Mouse (Mus musculus): ENCODE data around the gene Rabif. TPM values are rescaled to one million over a fixed set of nuclear protein-coding genes. Genes with fewer than 3 reads are reported as not detected.
A peak's percentile ranks its signal among the peaks of the same experiment; 100 is the strongest.

Rabif gene
- total and polyA plus RNA-seq, 3 experiments, result 21.5 to 21.8 TPM; not detected in 1

DNA sequence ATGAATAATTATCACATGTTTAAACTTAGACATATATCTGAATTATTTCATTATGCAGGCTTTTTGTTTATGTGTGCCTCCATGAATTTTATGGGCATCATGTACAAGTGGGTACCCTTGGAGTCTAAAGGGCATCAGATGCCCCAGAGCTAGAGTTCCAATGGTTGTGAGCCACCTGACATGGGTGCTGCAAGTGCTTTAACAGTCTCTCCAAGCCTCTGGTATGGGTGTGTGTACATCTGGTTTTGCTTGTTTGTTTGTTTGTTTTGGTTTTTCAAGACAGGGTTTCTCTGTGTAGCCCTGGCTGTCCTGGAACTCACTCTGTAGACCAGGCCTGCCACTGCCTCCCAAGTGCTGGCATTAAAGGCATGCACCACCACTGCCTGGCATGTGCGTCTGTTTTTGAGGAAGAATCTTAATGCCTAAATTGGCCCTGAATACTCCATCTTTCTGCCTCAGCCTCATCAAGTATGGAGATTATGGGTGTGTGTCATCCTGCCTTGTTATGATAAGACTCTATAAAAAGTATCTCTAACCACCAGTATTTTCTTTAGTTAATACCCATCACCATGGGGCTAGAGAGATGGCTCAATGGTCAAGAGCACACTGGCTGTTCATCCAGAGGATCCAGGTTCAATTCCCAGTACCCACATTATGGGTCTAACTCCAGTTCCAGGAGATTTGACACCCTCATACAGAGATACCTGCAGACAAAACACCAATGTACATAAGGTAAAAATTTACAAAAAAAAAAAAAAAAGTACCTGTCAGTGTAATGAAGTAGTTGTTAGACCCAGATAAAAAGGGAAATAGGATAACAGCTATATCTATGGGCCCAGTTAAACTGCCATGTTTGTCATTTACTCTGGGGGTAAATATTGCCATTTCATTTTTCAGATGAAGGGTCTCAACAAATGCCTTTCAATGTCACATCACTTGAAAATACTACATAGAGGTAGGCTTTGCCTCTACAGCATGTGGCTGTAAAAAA, 33.9 kb upstream of the Rabif start:
- Histone ChIP-seq H3K79me2 (ENCODE audit: control insufficient read depth, insufficient read depth, low read length, poor library complexity) (peaks cover 4% of the 10 kb centered on the region), H3K9ac (ENCODE audit: control insufficient read depth, low read depth, low read length, poor library complexity, severe bottlenecking) (no peak overlapping the region), H3K4me1 (ENCODE audit: control insufficient read depth in 1 of 2, insufficient read depth in 2 of 2, low read length in 2 of 2) (peaks cover 24% of the 10 kb centered on the region in 2 experiments), H3K36me3 (ENCODE audit: control insufficient read depth in 1 of 2, insufficient read depth in 2 of 2, low read length in 2 of 2) (peaks cover 16 to 40% of the 10 kb centered on the region in 2 experiments), H3K9me3 (replicated peaks; ENCODE audit: insufficient read depth, low read length) (no peaks in the 10 kb centered on the region), H3K27me3 (ENCODE audit: control insufficient read depth in 1 of 2, insufficient read depth in 2 of 2, low read length in 2 of 2) (no peaks in the 10 kb centered on the region), H3K4me3 (ENCODE audit: control insufficient read depth in 1 of 2, insufficient read depth in 1 of 2, low read depth in 2 of 2, low read length in 2 of 2) (no peak overlapping the region), H3K27ac (ENCODE audit: control insufficient read depth, low read depth, low read length) (peak overlapping the region; percentile 74)
- peak; percentile 82 for DNase-seq (ENCODE audit: low read depth, low spot score)
- TF ChIP-seq POLR2A (IDR thresholded peaks at IDR 0.05; ENCODE audit: control insufficient read depth in 1 of 2, insufficient read depth in 1 of 2, low read depth in 1 of 2, low read length in 2 of 2, poor library complexity in 1 of 2) (no peak), KAT2A (conservative IDR thresholded peaks at IDR 0.05; ENCODE audit: low read depth, low read length) (no peak), HCFC1 (IDR thresholded peaks at IDR 0.05; ENCODE audit: low read depth, low read length) (0 out of 2 replicates have a peak, but pooled peaks have one; percentile 34), CHD1 (IDR thresholded peaks at IDR 0.05; ENCODE audit: low read depth, low read length) (no peak), TBP (IDR thresholded peaks at IDR 0.05; ENCODE audit: low read depth, low read length) (peak; percentile 86), UBTF (IDR thresholded peaks at IDR 0.05; ENCODE audit: borderline replicate concordance, insufficient read depth, low read depth, low read length) (no peak), MAX (IDR thresholded peaks at IDR 0.05; ENCODE audit: low read length) (peak; percentile 81), SIN3A (IDR thresholded peaks at IDR 0.05; ENCODE audit: low read length) (peak; percentile 85), MEF2A (IDR thresholded peaks at IDR 0.05; ENCODE audit: extremely low read depth, insufficient replicate concordance, low read depth, low read length, poor library complexity, severe bottlenecking) (peak; percentile 85), USF1 (IDR thresholded peaks at IDR 0.05; ENCODE audit: low read depth, low read length) (no peak), ZC3H11A (IDR thresholded peaks at IDR 0.05; ENCODE audit: low read depth, low read length) (no peak), JUND (IDR thresholded peaks at IDR 0.05; ENCODE audit: low read depth, low read length) (no peak), ZKSCAN1 (IDR thresholded peaks at IDR 0.05; ENCODE audit: low read depth, low read length) (peak; percentile 9; the same call in 1 of the 2 replicates), GABPA (IDR thresholded peaks at IDR 0.05; ENCODE audit: low read depth, low read length) (no peak), MXI1 (IDR thresholded peaks at IDR 0.05; ENCODE audit: low read depth, low read length) (peak; percentile 71; the same call in 1 of the 2 replicates), TCF12 (IDR thresholded peaks at IDR 0.05; ENCODE audit: low read depth, low read length) (peak; percentile 94), POLR2AphosphoS5 (IDR thresholded peaks at IDR 0.05; ENCODE audit: borderline replicate concordance, low read depth, low read length) (no peak), E2F4 (IDR thresholded peaks at IDR 0.05; ENCODE audit: borderline replicate concordance, low read depth, low read length) (no peak), ZMIZ1 (IDR thresholded peaks at IDR 0.05; ENCODE audit: low read depth, low read length) (no peak), EP300 (IDR thresholded peaks at IDR 0.05; ENCODE audit: low read depth in 1 of 2, low read length in 2 of 2) (peak; percentile 84 to 89), POLR2AphosphoS2 (IDR thresholded peaks at IDR 0.05; ENCODE audit: low read length) (no peak), ZNF384 (IDR thresholded peaks at IDR 0.05; ENCODE audit: low read depth, low read length) (peak; percentile 92), SMC3 (IDR thresholded peaks at IDR 0.05; ENCODE audit: low read depth, low read length) (no peak), ETS1 (IDR thresholded peaks at IDR 0.05; ENCODE audit: low read depth, low read length) (peak; percentile 82), MYB (IDR thresholded peaks at IDR 0.05; ENCODE audit: low read depth, low read length) (peak; percentile 73; the same call in 1 of the 2 replicates), ELF1 (IDR thresholded peaks at IDR 0.05; ENCODE audit: low read depth, low read length) (no peak), CTCF (IDR thresholded peaks at IDR 0.05 in 2 of 3, conservative IDR thresholded peaks at IDR 0.05 in 1 of 3; ENCODE audit: control insufficient read depth in 1 of 3, insufficient read depth in 1 of 3, low read depth in 2 of 3, low read length in 3 of 3, poor library complexity in 1 of 3, severe bottlenecking in 1 of 3) (no peak), NRF1 (IDR thresholded peaks at IDR 0.05; ENCODE audit: insufficient read depth, low read depth, low read length, poor library complexity, severe bottlenecking) (no peak), GATA1 (IDR thresholded peaks at IDR 0.05; ENCODE audit: low read depth, low read length) (peak; percentile 90), NELFE (IDR thresholded peaks at IDR 0.05; ENCODE audit: low read depth, low read length) (no peak), MYC (IDR thresholded peaks at IDR 0.05; ENCODE audit: low read depth, low read length) (peak; percentile 81; the same call in 1 of the 2 replicates), BHLHE40 (IDR thresholded peaks at IDR 0.05; ENCODE audit: borderline replicate concordance, low read depth, low read length) (no peak; the same call in none of the 2 replicates), MAZ (IDR thresholded peaks at IDR 0.05; ENCODE audit: low read depth, low read length) (no peak), CHD2 (IDR thresholded peaks at IDR 0.05; ENCODE audit: low read length) (no peak), RCOR1 (IDR thresholded peaks at IDR 0.05; ENCODE audit: low read depth, low read length) (peak; percentile 87)
